Mouse (Mus musculus) gastrocnemius, postnatal 14 days (tissue): Measurements from ENCODE around the gene Psmd8. TPM values are rescaled to one million over a fixed set of nuclear protein-coding genes. Genes with fewer than 3 reads are reported as not detected.
"Not testable (repeated sequence)": the region's sequence is repeated elsewhere in the genome, so short reads cannot be mapped to it uniquely, and the experiment has no call there.

ENCODE experiments used
- DNase-seq: peaks from one replicate; pipeline ENCODE4 v3.0.0; 2021; ENCODE audit warnings: mixed read lengths
- intact Hi-C: fragments of 180-260 bp; cut with DNase I; formaldehyde crosslinking; loops from one replicate; pipeline ENCODE4 v1.15.1; 2025; ENCODE audit warnings: low total_unique reads
- long read RNA-seq, 2 experiments: library from polyadenylated mRNA; stranded (forward); transcript quantifications; one replicate each; pipeline ENCODE4 v2.0.0; 2021
- total RNA-seq, 2 experiments: library from RNA; stranded (reverse); gene quantifications; 2 replicates each; pipeline ENCODE4 v1.2.3; 2021

The Psmd8 gene
- 100 to 1,000 TPM; 171 to 188 TPM for total RNA-seq
- long read RNA-seq, experiment 1, transcript Psmd8-202 (7 exons, 1,391 nt) = major isoform, 214 of 262 reads
- long read RNA-seq, experiment 1, partial matches to known transcripts = 4 of 262 reads
- long read RNA-seq, experiment 1, other reads (novel, unspliced or antisense) = 44 of 262 reads
- long read RNA-seq, experiment 2, transcript Psmd8-202 (7 exons, 1,391 nt) = major isoform, 201 of 234 reads
- long read RNA-seq, experiment 2, partial matches to known transcripts = 4 of 234 reads
- long read RNA-seq, experiment 2, other reads (novel, unspliced or antisense) = 29 of 234 reads

GRCm38 (mm10) chr7:29180077-29180853 lies at the start of gene Psmd8:
Gene Psmd8 (minus strand): TSS chr7:29180701.
- peak; percentile 96 for DNase-seq
- intact Hi-C loops = loop anchor here (5.0 kb wide), 1 partner anchor 62 kb away; no protein-coding TSS in a partner anchor

GRCm38 (mm10) chr7:29228202-29228601 lies 47.7 kb upstream of the Psmd8 start:
- DNase-seq = no peak
- intact Hi-C loops = no loop called here

- no peak for DNase-seq
- intact Hi-C loops = no loop called here
Observed at GRCm38 (mm10) chr7:29225520-29225919, 45.0 kb upstream of the Psmd8 start.

GRCm38 (mm10) chr7:29224756-29225394 lies 44.4 kb upstream of the Psmd8 start:
- no peak for DNase-seq
- intact Hi-C loops = no loop called here

GRCm38 (mm10) chr7:29214846-29215245 lies 34.3 kb upstream of the Psmd8 start:
- DNase-seq = no peak

GRCm38 (mm10) chr7:29214236-29214635 lies 33.7 kb upstream of the Psmd8 start:
- DNase-seq = no peak
- intact Hi-C loops = no loop called here

More at GRCm38 (mm10) chr7:29214846-29215245, 34.3 kb upstream of the Psmd8 start:
- intact Hi-C loops = no loop called here

- intact Hi-C loops = no loop called here
Observed at GRCm38 (mm10) chr7:29213675-29214082, 33.2 kb upstream of the Psmd8 start, which contains the start of gene Catsperg1. Gene Catsperg1 (minus strand): TSS chr7:29214035.

GRCm38 (mm10) chr7:29212775-29213560 lies 32.5 kb upstream of the Psmd8 start:
- DNase-seq, intact Hi-C loops: not testable (repeated sequence)

More at GRCm38 (mm10) chr7:29213675-29214082, 33.2 kb upstream of the Psmd8 start, which contains the start of gene Catsperg1:
- no peak for DNase-seq

GRCm38 (mm10) chr7:29212199-29212765 lies 31.8 kb upstream of the Psmd8 start:
- DNase-seq = no peak
- intact Hi-C loops = no loop called here

GRCm38 (mm10) chr7:29211415-29212198 lies 31.1 kb upstream of the Psmd8 start:
- intact Hi-C loops = no loop called here
- peak; percentile 87 for DNase-seq

GRCm38 (mm10) chr7:29211013-29211412 lies 30.5 kb upstream of the Psmd8 start:
- peak; percentile 56 for DNase-seq
- intact Hi-C loops = not testable (repeated sequence)

- intact Hi-C loops = no loop called here
- no peak for DNase-seq
Observed at GRCm38 (mm10) chr7:29202577-29202976, 22.1 kb upstream of the Psmd8 start.

GRCm38 (mm10) chr7:29194230-29194629 lies 13.7 kb upstream of the Psmd8 start:
- DNase-seq, intact Hi-C loops: not testable (repeated sequence)

GRCm38 (mm10) chr7:29181323-29181722 lies 822 bp upstream of the Psmd8 start:
- intact Hi-C loops = loop anchor here (5.0 kb wide), 1 partner anchor 61 kb away; no protein-coding TSS in a partner anchor

GRCm38 (mm10) chr7:29180854-29181236 lies 344 bp upstream of the Psmd8 start:
- intact Hi-C loops = loop anchor here (5.0 kb wide), 1 partner anchor 61 kb away; no protein-coding TSS in a partner anchor

More at GRCm38 (mm10) chr7:29181323-29181722, 822 bp upstream of the Psmd8 start:
- DNase-seq = not testable (repeated sequence)

GRCm38 (mm10) chr7:29179323-29179722 lies 1.2 kb downstream of the Psmd8 start:
- DNase-seq = no peak
- intact Hi-C loops = no loop called here

More at GRCm38 (mm10) chr7:29180854-29181236, 344 bp upstream of the Psmd8 start:
- no peak for DNase-seq

GRCm38 (mm10) chr7:29178106-29178505 lies 2.4 kb downstream of the Psmd8 start:
- intact Hi-C loops = no loop called here
- DNase-seq = no peak
